Comparison of ENCODE assay signal across 25 mouse cellular contexts in the genomic region with DNA sequence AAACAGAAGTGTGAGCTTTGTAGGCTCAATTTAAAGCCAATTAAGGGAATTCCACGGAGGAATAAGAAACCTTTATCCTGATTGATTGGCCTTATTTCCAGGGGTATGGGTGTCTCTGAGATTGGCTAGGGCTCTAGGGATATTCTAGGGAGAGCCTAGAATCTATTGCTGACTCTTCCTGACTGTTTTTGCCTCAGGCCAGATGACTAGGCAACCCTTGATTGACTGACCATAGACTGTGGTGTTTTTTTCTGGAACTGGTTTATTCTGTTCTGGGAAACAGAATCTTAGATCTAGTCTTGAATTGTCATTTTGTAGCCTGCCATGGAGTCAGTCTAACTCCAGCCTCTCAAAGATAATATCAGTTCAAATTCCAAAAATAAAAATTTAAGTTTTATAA. TPM values are rescaled to one million over a fixed set of nuclear protein-coding genes. Genes with fewer than 3 reads are reported as not detected.
DNase-seq lines count a peak whose midpoint lies in the region; ATAC-seq lines count a peak whose summit lies in the region.
"Had no signal": no experiment of that assay in that cellular context is flagged by ENCODE, and none has a peak within 500 bp of the region (broad histone marks: within the 10 kb centered on the region; RNA-seq: fewer than 3 reads in every experiment).

No protein-coding gene starts in this region.

- DNase-seq in 3T3-L1 (ENCODE audit: low read depth, low spot score) = peak; percentile 88
- DNase-seq in NIH3T3 (ENCODE audit: low read depth) = peak; percentile 72
- no peak for DNase-seq in heart, adult 18-20 months
- DNase-seq: adrenal gland, adult 2 months; adrenal gland, adult 8-10 months; adrenal gland, postnatal 10 days; adrenal gland, postnatal 14 days; adrenal gland, postnatal 25 days; adrenal gland, postnatal 36 days; B cell, adult 2 months; cerebellum, adult 11 months; cerebellum, adult 11-12 months; cerebellum, adult 18-20 months; cerebellum, adult 2 months; cerebellum, adult 8-10 months had no signal

- H3K4me3 ChIP-seq in hindbrain, embryonic 12.5 days = no peak overlapping the region

- H3K27me3 ChIP-seq in hindbrain, embryonic 12.5 days = no peaks in the 10 kb centered on the region
- H3K27me3 ChIP-seq: CH12.LX, Patski had no signal

- no peaks in the 10 kb centered on the region for H3K36me3 ChIP-seq in hindbrain, embryonic 12.5 days
- H3K36me3 ChIP-seq: G1E had no signal

- WGBS in hindbrain, embryonic 12.5 days = 64% methylated on average over 1 of the region's 1 CpGs

- H3K9me3 ChIP-seq in hindbrain, embryonic 12.5 days (replicated peaks) = no peaks in the 10 kb centered on the region
- H3K9me3 ChIP-seq: G1E had no signal

- no peak for ATAC-seq in hindbrain, embryonic 12.5 days (ENCODE audit: low FRiP score)
- ATAC-seq: activated CD4-positive, CD25-positive, alpha-beta regulatory T cell, adult 4 months; CD4-positive, CD25-positive, alpha-beta regulatory T cell, adult 4 months; Patski had no signal

- H3K4me2 ChIP-seq in hindbrain, embryonic 12.5 days (replicated peaks) = no peak overlapping the region

- no peaks in the 10 kb centered on the region for H3K4me1 ChIP-seq in hindbrain, embryonic 12.5 days

- H3K27ac ChIP-seq in hindbrain, embryonic 12.5 days = no peak overlapping the region

- no peak overlapping the region for H3K9ac ChIP-seq in hindbrain, embryonic 12.5 days

RNA-seq across cellular contexts. Expression of a gene that starts 13.5 kb away (rescaled TPM):
- total RNA-seq in heart, adult 18-20 months (2021) = not detected
- not detected in 2 replicates for polyA plus RNA-seq in hindbrain, embryonic 12.5 days (2016; fragmentation: Nextera tagmentation; extraction: Ambion mirVana)
- total RNA-seq: adrenal gland, adult 18-20 months; adrenal gland, adult 2 months; adrenal gland, adult 8-10 months; adrenal gland, postnatal 10 days; adrenal gland, postnatal 14 days; adrenal gland, postnatal 25 days; adrenal gland, postnatal 36 days; adrenal gland, postnatal 4 days; MEL had no signal
- polyA plus RNA-seq: activated CD4-positive, CD25-positive, alpha-beta regulatory T cell, adult 4 months; adrenal gland, adult 2 months; brain, embryonic 14.5 days; CD4-positive, CD25-positive, alpha-beta regulatory T cell, adult 4 months; cerebellum, adult 2 months; G1E; Patski had no signal

RNA-seq across cellular contexts. Expression of a gene that starts 51.6 kb away (rescaled TPM):
- total RNA-seq in heart, adult 18-20 months (2021) = not detected
- not detected in 2 replicates for polyA plus RNA-seq in hindbrain, embryonic 12.5 days (2016; fragmentation: Nextera tagmentation; extraction: Ambion mirVana)
- total RNA-seq: adrenal gland, adult 18-20 months; adrenal gland, adult 8-10 months; adrenal gland, postnatal 10 days; adrenal gland, postnatal 14 days; CH12.LX; MEL had no signal
- polyA plus RNA-seq: activated CD4-positive, CD25-positive, alpha-beta regulatory T cell, adult 4 months; adrenal gland, adult 2 months; brain, embryonic 14.5 days; CD4-positive, CD25-positive, alpha-beta regulatory T cell, adult 4 months; cerebellum, adult 2 months; G1E; Patski had no signal

Comparison
In these comparisons a context has a peak if more than half of its experiments do, and no peak if none do; other contexts are left out.
1. DNase-seq: peak in 3T3-L1 (single experiment) and NIH3T3 (single experiment); none in heart, adult 18-20 months (0 of 2).